Mouse (Mus musculus) heart, embryonic 14.5 days (tissue): ENCODE data around the gene Bcl2l1. TPM values are rescaled to one million over a fixed set of nuclear protein-coding genes. Genes with fewer than 3 reads are reported as not detected.
A peak's percentile ranks its signal among the peaks of the same experiment; 100 is the strongest.

Experiments
- ATAC-seq: fragments of 200-750 bp; cut with Nextera tagmentation; 2 replicates; pipeline ENCODE4 v1.8.0; 2017; ENCODE audit warnings: low read depth, moderate TSS enrichment; ENCODE audit not compliant: insufficient number of reproducible peaks, insufficient read depth, low FRiP score
- H3K27ac ChIP-seq, 2 experiments: fragments of 200-500 bp in 1 of 2; fragments of 300-500 bp in 1 of 2; sonication (generic) in 1 of 2; replicated peaks in 1 of 2; 2 replicates each; pipeline ENCODE4 v1.5.1; 2012 to 2014; ENCODE audit warnings: low read depth in 2 of 2, low read length in 2 of 2, control low read depth in 1 of 2, mild to moderate bottlenecking in 1 of 2, mixed read lengths in 1 of 2; ENCODE audit not compliant: control insufficient read depth in 1 of 2, insufficient read depth in 1 of 2
- H3K27me3 ChIP-seq: fragments of 300-500 bp; sonication (generic); 2 replicates; pipeline ENCODE4 v1.6.1; 2014; ENCODE audit warnings: mild to moderate bottlenecking, low read length, control low read depth; ENCODE audit not compliant: control insufficient read depth, insufficient read depth
- H3K36me3 ChIP-seq: fragments of 300-500 bp; sonication (generic); 2 replicates; pipeline ENCODE4 v1.6.1; 2014; ENCODE audit warnings: mild to moderate bottlenecking, control low read depth, low read length, mixed read lengths; ENCODE audit not compliant: control insufficient read depth, insufficient read depth
- H3K4me1 ChIP-seq, 2 experiments: fragments of 200-500 bp in 1 of 2; fragments of 300-500 bp in 1 of 2; sonication (generic) in 1 of 2; 2 replicates each; pipeline ENCODE4 v1.6.1; 2012 to 2014; ENCODE audit warnings: low read length in 2 of 2, control low read depth in 1 of 2, mixed read lengths in 1 of 2; ENCODE audit not compliant: control insufficient read depth in 2 of 2, insufficient read depth in 2 of 2
- H3K4me2 ChIP-seq: fragments of 300-500 bp; sonication (generic); 2 replicates; pipeline ENCODE4 v1.6.1; 2014; ENCODE audit warnings: mild to moderate bottlenecking, low read length
- H3K4me3 ChIP-seq, 2 experiments: fragments of 200-500 bp in 1 of 2; fragments of 300-500 bp in 1 of 2; sonication (generic) in 1 of 2; 2 replicates each; pipeline ENCODE4 v1.5.1; 2012 to 2014; ENCODE audit warnings: low read length in 2 of 2, mild to moderate bottlenecking in 2 of 2, control low read depth in 1 of 2, low read depth in 1 of 2, moderate library complexity in 1 of 2; ENCODE audit not compliant: control insufficient read depth in 1 of 2, insufficient read depth in 1 of 2
- H3K9ac ChIP-seq: fragments of 300-500 bp; sonication (generic); 2 replicates; pipeline ENCODE4 v1.6.1; 2014; ENCODE audit warnings: mild to moderate bottlenecking, low read length
- H3K9me3 ChIP-seq: fragments of 300-500 bp; sonication (generic); 2 replicates; pipeline ENCODE4 v1.6.1; 2016; ENCODE audit warnings: low read length, control low read depth; ENCODE audit not compliant: control insufficient read depth
- WGBS: fragments of 180-500 bp; shearing (Covaris S2); extraction: QIAGEN DNeasy Blood & Tissue Kit; methylation state at CpG from one replicate; pipeline ENCODE4 v1.1.7; 2014; 5-methylcytosine and 5-hydroxymethylcytosine counted together
- polyA plus RNA-seq: library from polyadenylated mRNA; unstranded; fragments of >200 nt; fragmentation: Nextera tagmentation; extraction: Ambion mirVana; gene quantifications from 2 replicates; pipeline ENCODE4 v1.2.1, GENCODE M21; 2014

The Bcl2l1 gene
- polyA plus RNA-seq, 1 experiment from 2014 or later: 59.0 TPM

DNA sequence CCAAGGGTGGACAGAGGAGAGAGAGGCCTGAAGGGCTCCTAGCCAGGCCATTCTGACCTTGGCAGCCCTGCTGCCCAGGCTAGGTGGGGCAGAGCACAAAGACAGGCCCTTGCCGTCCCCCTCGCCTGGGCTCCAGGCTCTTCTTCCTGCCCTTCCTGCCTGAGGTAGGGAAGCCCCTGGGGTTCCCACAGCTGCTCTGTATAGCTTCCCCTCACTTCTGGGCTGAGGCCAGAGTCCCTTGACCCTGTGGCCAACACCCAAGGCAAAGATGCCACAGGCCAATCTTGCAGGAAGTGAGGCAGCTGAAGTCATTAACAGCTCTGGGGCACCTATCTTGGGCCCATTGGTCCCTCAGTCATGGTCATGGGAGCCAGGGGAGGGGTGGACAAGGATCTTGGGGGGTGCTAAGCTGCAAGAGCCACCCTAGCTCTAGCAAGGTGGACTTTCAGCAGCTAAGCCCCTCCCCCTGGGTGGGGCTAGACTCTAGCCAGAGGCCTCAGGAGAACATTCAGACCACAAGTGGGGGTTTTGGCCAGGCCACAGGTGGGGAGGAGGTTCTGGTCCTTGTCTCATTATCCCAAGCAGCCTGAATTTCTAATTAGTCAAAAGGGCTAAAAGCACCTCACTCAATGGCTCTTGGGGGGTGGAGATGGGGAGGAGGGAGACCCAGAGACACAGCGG, 50.4 kb downstream of the Bcl2l1 start:
- WGBS: 72% methylated on average over 3 of the region's 3 CpGs
- Histone ChIP-seq H3K4me1 (peaks cover 20 to 31% of the 10 kb centered on the region in 2 experiments), H3K9ac (0 out of 2 replicates have a peak overlapping the region, but pooled peaks have one; percentile 21), H3K4me2 (no peak overlapping the region), H3K27me3 (no peaks in the 10 kb centered on the region), H3K36me3 (peaks cover 26% of the 10 kb centered on the region), H3K9me3 (no peaks in the 10 kb centered on the region), H3K27ac (no peak overlapping the region), H3K4me3 (no peak overlapping the region)
- no peak for ATAC-seq

DNA sequence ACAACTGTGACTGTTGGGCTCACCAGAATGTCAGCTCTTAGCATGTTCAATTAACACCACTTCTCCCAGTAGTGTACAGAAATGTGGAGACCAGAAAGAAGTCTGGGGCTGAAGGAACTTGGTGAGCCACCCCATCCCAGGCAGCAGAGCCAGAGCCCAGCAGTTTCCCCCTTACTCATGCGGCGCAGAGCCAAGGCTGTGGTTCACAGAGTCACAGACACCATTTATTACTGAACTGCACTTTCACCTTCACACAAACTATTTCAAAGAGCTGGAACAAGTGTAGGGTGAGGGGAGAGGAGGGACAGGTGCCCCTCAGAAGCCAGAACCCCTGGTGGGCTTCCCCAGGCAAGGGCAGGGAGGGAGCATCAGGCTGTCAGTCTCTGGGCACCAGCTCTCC, 51.1 kb downstream of the Bcl2l1 start:
- no peak overlapping the region for H3K27ac ChIP-seq
- H3K36me3 ChIP-seq: peaks cover 26% of the 10 kb centered on the region
- H3K4me3 ChIP-seq: no peak overlapping the region
- ATAC-seq: no peak
- no peaks in the 10 kb centered on the region for H3K27me3 ChIP-seq
- 90% methylated on average over 2 of the region's 2 CpGs for WGBS
- peaks cover 13 to 24% of the 10 kb centered on the region in 2 experiments for H3K4me1 ChIP-seq
- H3K9me3 ChIP-seq: no peaks in the 10 kb centered on the region
- H3K9ac ChIP-seq: no peak overlapping the region
- no peak overlapping the region for H3K4me2 ChIP-seq

DNA sequence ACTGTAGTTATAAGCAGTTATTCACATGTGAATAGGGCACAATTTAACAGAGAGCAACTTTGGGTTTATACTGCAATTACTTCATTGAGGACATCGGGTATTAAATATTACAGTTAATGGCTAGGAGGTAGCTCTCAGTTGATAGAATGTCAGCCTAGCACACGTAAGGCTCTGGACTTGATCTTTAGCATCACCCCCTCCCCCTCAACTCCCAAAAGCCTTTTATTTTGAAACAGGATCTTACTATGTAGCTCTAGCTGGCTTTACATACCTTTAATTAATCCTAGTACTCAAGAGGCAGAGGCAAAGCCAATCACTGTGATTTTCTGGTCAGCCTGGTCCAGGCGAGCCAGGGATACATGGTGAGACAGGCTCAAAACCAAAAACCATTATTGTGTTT, 54.4 kb downstream of the Bcl2l1 start:
- ATAC-seq: no peak
- 88% methylated on average over 3 of the region's 3 CpGs for WGBS
- Histone ChIP-seq H3K36me3 (peaks cover 25% of the 10 kb centered on the region), H3K9ac (no peak overlapping the region), H3K4me2 (no peak overlapping the region), H3K4me3 (no peak overlapping the region), H3K4me1 (peaks cover 4 to 6% of the 10 kb centered on the region in 2 experiments; a peak in 2 of 4 replicates), H3K27ac (no peak overlapping the region), H3K27me3 (no peaks in the 10 kb centered on the region), H3K9me3 (no peaks in the 10 kb centered on the region)

DNA sequence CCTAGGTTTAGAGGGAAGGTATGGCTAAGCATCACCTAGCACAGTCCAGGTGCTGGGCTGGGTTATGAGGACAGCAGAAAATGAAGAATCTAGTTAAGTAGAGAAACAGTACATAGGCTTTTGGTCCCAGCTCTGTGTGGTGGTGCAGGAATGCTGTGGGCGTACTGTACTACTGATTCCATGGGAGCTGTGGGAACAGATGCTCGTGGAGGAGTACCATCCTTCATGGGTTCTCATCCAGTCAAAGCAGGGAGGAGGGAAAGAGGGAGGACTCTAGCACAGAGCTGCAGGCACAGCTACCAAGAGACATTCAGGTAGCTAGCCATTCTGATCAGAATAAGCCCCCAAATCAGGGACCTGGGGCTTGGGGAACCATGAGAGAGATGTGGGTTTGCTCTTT, 55.1 kb downstream of the Bcl2l1 start:
- Histone ChIP-seq H3K9me3 (no peaks in the 10 kb centered on the region), H3K27ac (no peak overlapping the region), H3K36me3 (peaks cover 19% of the 10 kb centered on the region), H3K4me1 (peaks cover 4% of the 10 kb centered on the region in 2 experiments; a peak in 2 of 4 replicates), H3K27me3 (no peaks in the 10 kb centered on the region), H3K4me3 (no peak overlapping the region), H3K4me2 (no peak overlapping the region), H3K9ac (no peak overlapping the region)
- 86% methylated on average over 2 of the region's 2 CpGs for WGBS
- no peak for ATAC-seq

DNA sequence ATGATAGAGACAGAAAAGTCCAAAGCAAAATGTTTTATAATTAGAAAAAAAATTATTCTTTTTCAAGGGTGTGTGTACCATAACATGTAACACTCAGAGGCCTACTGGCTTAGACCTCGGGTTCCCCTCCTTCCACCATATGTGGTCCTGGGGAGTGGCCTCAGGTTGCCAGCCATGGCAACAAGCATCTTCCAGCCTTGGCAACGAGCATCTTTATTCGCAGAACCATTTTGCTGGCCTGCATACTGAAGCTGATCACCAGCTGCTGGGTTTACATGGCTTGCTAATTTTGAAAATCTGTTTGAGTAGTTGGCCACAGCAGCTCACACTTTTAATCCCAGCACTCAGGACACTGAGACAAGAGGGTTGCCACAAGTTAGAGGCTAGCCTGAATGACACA, 55.5 kb downstream of the Bcl2l1 start:
- Histone ChIP-seq H3K36me3 (peaks cover 15% of the 10 kb centered on the region), H3K27me3 (no peaks in the 10 kb centered on the region), H3K27ac (no peak overlapping the region), H3K4me3 (no peak overlapping the region), H3K4me2 (no peak overlapping the region), H3K9me3 (no peaks in the 10 kb centered on the region), H3K4me1 (peaks cover under 1 to 1% of the 10 kb centered on the region in 2 experiments; a peak in 2 of 4 replicates), H3K9ac (no peak overlapping the region)
- 87% methylated on average over 3 of the region's 3 CpGs for WGBS
- ATAC-seq: no peak

DNA sequence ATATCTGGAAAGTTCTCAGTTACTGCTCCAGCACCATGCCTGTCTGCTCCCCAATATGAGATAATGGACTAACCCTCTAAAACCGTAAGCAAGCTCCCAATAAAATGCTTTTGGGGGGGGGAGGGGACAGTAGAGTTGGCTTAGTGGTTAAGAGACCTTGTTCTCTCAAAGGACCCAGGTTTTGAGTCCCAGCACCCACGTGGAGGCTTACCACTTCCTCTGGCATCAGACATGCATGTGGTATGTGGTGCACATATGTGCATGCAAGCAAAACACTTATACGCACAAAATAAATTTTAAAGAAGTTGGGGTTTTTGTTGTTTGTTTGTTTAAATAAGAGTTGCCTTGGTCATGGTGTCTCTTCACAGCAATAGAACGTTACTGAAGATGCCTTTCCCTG, 56.2 kb downstream of the Bcl2l1 start:
- ATAC-seq: no peak
- WGBS: 76% methylated on average over 4 of the region's 4 CpGs
- H3K27me3 ChIP-seq: no peaks in the 10 kb centered on the region
- H3K36me3 ChIP-seq: peaks cover 8% of the 10 kb centered on the region; the same call in 1 of the 2 replicates
- no peak overlapping the region for H3K9ac ChIP-seq
- no peaks in the 10 kb centered on the region for H3K4me1 ChIP-seq
- no peak overlapping the region for H3K27ac ChIP-seq
- no peak overlapping the region for H3K4me2 ChIP-seq
- H3K4me3 ChIP-seq: no peak overlapping the region
- H3K9me3 ChIP-seq: no peaks in the 10 kb centered on the region

DNA sequence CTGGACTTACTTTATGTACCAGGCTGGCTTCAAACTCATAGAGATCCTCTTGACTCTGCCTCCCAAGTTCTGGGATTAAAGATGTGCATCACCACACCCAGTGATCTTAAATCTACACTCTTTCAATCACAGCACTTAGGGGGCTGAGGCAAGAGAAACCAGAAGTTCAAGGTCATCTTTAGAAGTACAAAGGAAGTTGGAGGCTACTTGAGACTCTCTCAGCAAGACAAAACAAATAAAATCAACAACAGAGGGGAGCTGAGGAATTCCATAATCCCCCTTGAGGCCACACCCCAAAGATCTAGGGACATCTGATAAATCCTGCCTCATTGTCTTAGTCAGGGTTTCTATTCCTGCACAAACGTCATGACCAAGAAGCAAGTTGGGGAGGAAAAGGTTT, 59.3 kb downstream of the Bcl2l1 start:
- no peaks in the 10 kb centered on the region for H3K4me1 ChIP-seq
- 13% methylated on average over 1 of the region's 1 CpGs for WGBS
- no peak overlapping the region for H3K4me3 ChIP-seq
- no peaks in the 10 kb centered on the region for H3K9me3 ChIP-seq
- no peak for ATAC-seq
- no peak overlapping the region for H3K27ac ChIP-seq
- no peaks in the 10 kb centered on the region for H3K27me3 ChIP-seq
- no peak overlapping the region for H3K4me2 ChIP-seq
- no peak overlapping the region for H3K9ac ChIP-seq
- H3K36me3 ChIP-seq: no peaks in the 10 kb centered on the region

DNA sequence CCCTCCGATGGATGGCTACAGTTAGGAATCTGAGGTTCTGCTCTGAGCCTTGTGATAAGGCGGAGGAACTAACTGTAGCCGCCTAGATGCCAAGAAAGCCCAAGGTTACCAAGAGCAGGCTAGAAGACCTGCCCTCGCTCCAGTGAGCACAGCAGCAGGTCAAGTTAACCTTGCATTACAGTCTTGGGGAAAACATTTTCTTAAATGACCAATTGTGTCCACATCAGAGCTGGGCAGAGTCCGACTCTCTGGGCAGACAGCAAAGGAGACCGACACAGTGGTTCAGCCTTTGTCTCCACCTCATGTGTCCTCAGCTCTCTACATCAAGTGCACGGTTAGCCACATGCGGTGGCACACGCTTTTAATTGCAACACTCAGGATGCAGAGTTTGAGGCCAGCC, 60.0 kb downstream of the Bcl2l1 start:
- Histone ChIP-seq H3K27ac (no peak overlapping the region), H3K36me3 (no peaks in the 10 kb centered on the region), H3K4me1 (peaks cover 1 to 3% of the 10 kb centered on the region in 2 experiments; a peak in 2 of 4 replicates), H3K9me3 (no peaks in the 10 kb centered on the region), H3K27me3 (no peaks in the 10 kb centered on the region), H3K4me2 (no peak overlapping the region), H3K4me3 (no peak overlapping the region), H3K9ac (no peak overlapping the region)
- no peak for ATAC-seq
- 82% methylated on average over 9 of the region's 9 CpGs for WGBS
